Mouse (Mus musculus): ENCODE data around the gene Fhdc1.

- TF ChIP-seq POLR2A (IDR thresholded peaks at IDR 0.05; ENCODE audit: insufficient read depth, low read depth, low read length) (no peak), CTCF (IDR thresholded peaks at IDR 0.05; ENCODE audit: insufficient read depth, low read depth, low read length) (no peak)
These were observed 44.7 kb upstream of the Fhdc1 start for GRCm38 (mm10) chr3:84524952-84525351.
